Mouse (Mus musculus): ENCODE data around the gene Ccdc191. TPM values are rescaled to one million over a fixed set of nuclear protein-coding genes. Genes with fewer than 3 reads are reported as not detected.

Ccdc191 gene
- polyA plus RNA-seq, 1 experiment from 2014 or later, result 14.8 TPM

DNA sequence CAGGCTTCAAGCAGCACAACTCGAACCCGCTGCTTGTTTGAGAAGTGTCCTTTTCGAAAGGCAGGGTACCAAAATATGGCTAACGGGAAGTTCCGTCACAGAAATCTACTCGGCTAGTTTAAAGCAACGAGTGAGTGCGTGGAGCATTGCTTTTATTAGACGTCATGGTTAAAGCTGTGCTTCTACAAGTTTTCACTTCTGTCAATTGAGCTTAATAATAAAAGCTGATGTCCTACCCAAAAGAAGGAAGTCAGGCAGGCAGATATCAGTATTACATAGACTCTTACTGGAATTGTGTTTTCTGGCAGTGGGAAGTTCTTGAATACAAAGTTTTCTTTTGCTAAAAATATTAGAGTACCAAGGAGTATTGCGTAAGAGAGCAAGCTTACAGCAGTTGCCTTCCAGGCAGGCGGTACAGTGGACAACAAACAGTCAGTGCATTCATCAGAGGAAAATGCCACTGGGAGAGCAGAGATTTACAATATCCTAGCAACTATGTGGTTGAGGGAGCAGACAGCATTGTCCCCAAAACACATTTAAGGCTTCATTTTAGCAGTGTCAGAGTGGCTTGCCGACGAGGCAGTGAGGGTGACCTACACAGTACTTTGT, 76.3 kb downstream of the Ccdc191 start:
- no peak overlapping the region for H3K9ac ChIP-seq (replicated peaks)
- H3K36me3 ChIP-seq, result no peaks in the 10 kb centered on the region
- 80% methylated on average over 13 of the region's 13 CpGs for WGBS
- H3K4me1 ChIP-seq, result peaks cover 5% of the 10 kb centered on the region; the same call in 1 of the 2 replicates
- H3K4me3 ChIP-seq, result no peak overlapping the region
- H3K9me3 ChIP-seq, result no peaks in the 10 kb centered on the region
- H3K4me2 ChIP-seq (replicated peaks), result 0 out of 2 replicates have a peak overlapping the region, but pooled peaks have one; percentile 3
- peak; percentile 41; the same call in 1 of the 2 replicates for ATAC-seq (ENCODE audit: low FRiP score, low read depth)
- H3K27ac ChIP-seq (replicated peaks), result peak overlapping the region; percentile 25; the same call in 1 of the 2 replicates
- H3K27me3 ChIP-seq, result no peaks in the 10 kb centered on the region

DNA sequence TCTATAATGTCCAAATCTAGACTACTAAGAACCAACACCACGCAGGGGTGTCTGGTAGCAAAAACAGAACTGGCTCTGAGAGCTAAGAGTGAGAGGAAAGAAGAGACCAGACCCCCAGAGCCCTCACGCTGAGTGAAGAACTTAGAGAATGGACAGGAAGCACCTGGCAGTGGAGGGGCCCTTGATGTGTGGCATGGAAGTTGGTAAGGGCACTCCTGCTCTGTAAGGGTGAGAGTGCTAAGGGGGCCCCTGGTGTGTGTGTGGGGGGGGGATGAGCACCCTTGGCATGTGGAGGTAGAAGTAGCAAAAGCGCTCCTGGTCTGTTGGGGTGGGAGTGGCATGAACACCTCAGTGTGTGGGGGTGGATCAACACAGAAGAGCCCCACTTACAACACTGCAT, 80.8 kb downstream of the Ccdc191 start:
- H3K27ac ChIP-seq (replicated peaks), result no peak overlapping the region
- H3K4me3 ChIP-seq, result no peak overlapping the region
- H3K36me3 ChIP-seq, result no peaks in the 10 kb centered on the region
- no peaks in the 10 kb centered on the region for H3K9me3 ChIP-seq
- H3K4me1 ChIP-seq, result peaks cover 5% of the 10 kb centered on the region; the same call in 1 of the 2 replicates
- no peak overlapping the region for H3K9ac ChIP-seq (replicated peaks)
- H3K4me2 ChIP-seq (replicated peaks), result no peak overlapping the region
- WGBS, result 93% methylated on average over 3 of the region's 3 CpGs
- H3K27me3 ChIP-seq, result no peaks in the 10 kb centered on the region
- no peak for ATAC-seq (ENCODE audit: low FRiP score, low read depth)

DNA sequence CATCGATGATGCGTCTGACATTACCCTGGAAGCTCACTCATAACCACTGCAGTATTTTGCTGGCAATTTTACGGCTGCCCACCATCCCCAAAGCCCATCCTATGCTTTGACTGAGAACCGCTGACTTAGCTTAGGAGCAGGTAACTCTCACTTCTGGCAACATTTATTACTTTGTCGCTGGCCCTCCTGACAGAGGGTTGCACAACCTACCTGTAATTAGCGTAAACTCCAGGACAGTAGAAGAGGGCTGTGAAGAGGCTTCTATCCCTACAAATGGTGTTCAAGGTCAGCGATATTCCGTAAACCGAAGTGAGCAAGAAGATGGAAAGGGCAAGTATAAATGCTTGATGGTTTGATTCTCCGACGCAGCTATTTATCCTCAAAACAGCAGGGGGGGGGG, 81.6 kb downstream of the Ccdc191 start:
- Histone ChIP-seq H3K9me3 (no peaks in the 10 kb centered on the region), H3K9ac (replicated peaks) (no peak overlapping the region), H3K27me3 (no peaks in the 10 kb centered on the region), H3K4me1 (peaks cover 3% of the 10 kb centered on the region; the same call in 1 of the 2 replicates), H3K4me3 (no peak overlapping the region), H3K27ac (replicated peaks) (no peak overlapping the region), H3K4me2 (replicated peaks) (no peak overlapping the region), H3K36me3 (no peaks in the 10 kb centered on the region)
- ATAC-seq (ENCODE audit: low FRiP score, low read depth), result no peak
- WGBS, result 95% methylated on average over 11 of the region's 11 CpGs

DNA sequence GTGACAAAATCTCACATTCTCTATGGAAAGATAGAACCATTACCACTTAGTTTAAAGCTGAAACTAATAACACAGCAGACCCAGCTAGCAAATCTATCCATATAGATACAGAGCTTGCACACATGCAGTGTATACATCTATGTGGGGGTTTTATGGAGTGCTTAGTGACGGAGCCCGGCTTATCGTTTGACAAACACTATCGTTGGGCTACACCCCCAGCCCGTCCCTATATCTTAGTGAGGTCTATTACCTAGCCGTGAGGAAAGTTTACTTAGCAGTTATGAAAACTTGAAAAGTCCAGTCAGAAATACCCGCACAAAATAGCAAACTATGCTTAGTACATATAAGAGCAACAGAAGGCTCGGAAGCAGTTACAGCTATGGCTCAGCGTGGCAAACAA, 82.1 kb downstream of the Ccdc191 start:
- H3K4me1 ChIP-seq, result no peaks in the 10 kb centered on the region
- no peaks in the 10 kb centered on the region for H3K9me3 ChIP-seq
- H3K4me2 ChIP-seq (replicated peaks), result no peak overlapping the region
- H3K9ac ChIP-seq (replicated peaks), result no peak overlapping the region
- no peak overlapping the region for H3K4me3 ChIP-seq
- no peak for ATAC-seq (ENCODE audit: low FRiP score, low read depth)
- no peaks in the 10 kb centered on the region for H3K36me3 ChIP-seq
- no peak overlapping the region for H3K27ac ChIP-seq (replicated peaks)
- H3K27me3 ChIP-seq, result no peaks in the 10 kb centered on the region
- 93% methylated on average over 9 of the region's 9 CpGs for WGBS

DNA sequence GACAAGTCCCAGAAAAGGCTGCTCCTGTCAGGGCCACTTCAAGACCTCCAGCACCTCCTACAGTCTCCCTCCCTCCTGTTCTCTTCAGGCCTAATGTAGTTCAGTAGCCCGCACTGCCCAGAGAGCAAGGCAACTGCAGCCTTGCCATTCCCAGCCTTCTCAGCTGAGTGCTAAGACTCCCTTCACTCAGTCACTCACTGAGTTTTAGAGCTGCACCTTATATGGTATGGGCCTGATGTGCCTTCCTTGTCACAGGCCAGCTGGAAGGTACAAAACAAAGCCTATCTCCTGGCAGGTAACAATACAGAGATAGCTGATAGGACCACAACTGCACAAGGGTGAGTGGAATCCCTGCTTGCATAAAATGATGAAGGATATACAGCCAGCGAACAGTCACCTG, 82.8 kb downstream of the Ccdc191 start:
- WGBS, result 94% methylated on average over 2 of the region's 2 CpGs

DNA sequence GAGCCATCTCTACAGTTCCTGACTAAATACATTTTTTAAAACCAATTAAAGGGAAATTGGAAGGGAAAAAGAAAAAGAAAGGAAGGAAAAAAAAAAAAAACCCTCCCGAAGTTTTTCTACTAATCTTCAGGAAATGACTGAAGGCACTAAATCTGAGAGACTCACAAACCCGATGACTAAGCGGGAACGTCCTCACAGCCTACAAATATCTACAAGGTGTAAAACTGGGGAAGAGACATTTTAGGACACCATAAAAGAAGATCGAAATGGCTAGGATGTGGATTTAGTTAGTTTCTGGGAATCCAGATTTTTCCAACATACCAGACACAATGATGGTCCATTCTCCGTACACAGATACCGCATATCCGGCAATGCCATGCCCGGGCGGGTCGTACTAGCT, 83.5 kb downstream of the Ccdc191 start:
- Histone ChIP-seq H3K9me3 (no peaks in the 10 kb centered on the region), H3K27ac (replicated peaks) (no peak overlapping the region), H3K4me1 (no peaks in the 10 kb centered on the region), H3K27me3 (peaks cover 12% of the 10 kb centered on the region; the same call in 1 of the 2 replicates), H3K36me3 (no peaks in the 10 kb centered on the region), H3K9ac (replicated peaks) (no peak overlapping the region), H3K4me3 (no peak overlapping the region), H3K4me2 (replicated peaks) (no peak overlapping the region)
- WGBS, result 93% methylated on average over 11 of the region's 11 CpGs
- ATAC-seq (ENCODE audit: low FRiP score, low read depth), result no peak

More for the DNA sequence above, 82.8 kb downstream of the Ccdc191 start:
- Histone ChIP-seq H3K36me3 (no peaks in the 10 kb centered on the region), H3K9ac (replicated peaks) (no peak overlapping the region), H3K4me3 (no peak overlapping the region), H3K27me3 (peaks cover 5% of the 10 kb centered on the region; the same call in 1 of the 2 replicates), H3K4me1 (no peaks in the 10 kb centered on the region), H3K4me2 (replicated peaks) (no peak overlapping the region), H3K27ac (replicated peaks) (no peak overlapping the region), H3K9me3 (no peaks in the 10 kb centered on the region)
- ATAC-seq (ENCODE audit: low FRiP score, low read depth), result no peak

DNA sequence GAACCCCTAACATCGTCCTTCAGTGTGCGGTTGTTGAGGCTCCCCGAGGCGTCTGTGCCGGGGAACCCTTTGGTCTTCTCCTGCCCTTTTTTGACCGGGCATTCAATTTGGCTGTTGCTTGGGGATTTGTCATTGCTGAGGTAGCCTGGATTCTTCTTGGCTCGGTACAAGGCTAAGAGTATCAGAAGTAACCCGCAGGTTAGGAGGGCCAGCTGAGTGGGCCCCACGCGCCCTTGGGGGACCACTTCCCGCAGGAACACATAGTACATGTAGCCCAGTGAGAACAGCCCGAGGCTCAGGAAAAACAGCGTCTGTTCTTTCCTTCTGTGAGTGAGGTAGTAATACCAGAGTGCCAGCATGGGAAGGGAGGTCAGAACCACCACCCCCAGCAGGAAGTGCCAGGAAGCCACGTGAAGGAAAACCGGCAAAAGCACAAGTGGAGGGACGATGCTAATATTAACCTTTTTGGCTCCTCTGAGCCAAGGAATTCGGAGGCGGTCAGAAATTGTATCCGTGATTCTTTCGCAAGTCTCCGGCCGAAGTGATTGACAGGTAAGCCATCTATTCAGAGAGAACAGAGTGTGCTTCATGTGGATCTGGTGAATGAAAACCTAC, 84.1 kb downstream of the Ccdc191 start:
- ATAC-seq (ENCODE audit: low FRiP score, low read depth), result no peak
- Histone ChIP-seq H3K4me1 (no peaks in the 10 kb centered on the region), H3K4me3 (no peak overlapping the region), H3K27ac (replicated peaks) (no peak overlapping the region), H3K27me3 (peaks cover 18% of the 10 kb centered on the region), H3K9me3 (no peaks in the 10 kb centered on the region), H3K4me2 (replicated peaks) (no peak overlapping the region), H3K9ac (replicated peaks) (no peak overlapping the region), H3K36me3 (no peaks in the 10 kb centered on the region)
- WGBS, result 74% methylated on average over 22 of the region's 22 CpGs

DNA sequence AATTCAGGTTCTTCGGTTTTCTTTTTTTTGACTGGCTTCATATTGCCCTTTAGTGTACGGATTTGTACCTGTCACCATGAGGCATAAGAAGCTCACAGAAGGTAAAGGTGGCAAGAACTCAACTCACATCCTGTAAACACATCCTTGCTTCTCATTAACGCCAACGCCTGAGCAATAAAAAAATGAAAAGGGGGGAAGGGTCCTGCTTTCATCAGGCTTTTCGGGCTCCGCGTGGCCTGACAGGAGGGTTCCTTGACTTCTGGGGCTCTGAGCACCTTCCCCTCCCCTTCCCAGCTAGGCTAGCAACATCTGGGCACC, 89.4 kb downstream of the Ccdc191 start:
- Histone ChIP-seq H3K27ac (replicated peaks) (no peak overlapping the region), H3K4me3 (peak overlapping the region; percentile 58), H3K9me3 (no peaks in the 10 kb centered on the region), H3K36me3 (no peaks in the 10 kb centered on the region), H3K4me1 (peaks cover 7% of the 10 kb centered on the region), H3K4me2 (replicated peaks) (peak overlapping the region; percentile 95), H3K27me3 (peaks cover 38% of the 10 kb centered on the region), H3K9ac (replicated peaks) (peak overlapping the region; percentile 53; the same call in 1 of the 2 replicates)
- 14% methylated on average over 7 of the region's 7 CpGs for WGBS
- ATAC-seq (ENCODE audit: low FRiP score, low read depth), result no peak

DNA sequence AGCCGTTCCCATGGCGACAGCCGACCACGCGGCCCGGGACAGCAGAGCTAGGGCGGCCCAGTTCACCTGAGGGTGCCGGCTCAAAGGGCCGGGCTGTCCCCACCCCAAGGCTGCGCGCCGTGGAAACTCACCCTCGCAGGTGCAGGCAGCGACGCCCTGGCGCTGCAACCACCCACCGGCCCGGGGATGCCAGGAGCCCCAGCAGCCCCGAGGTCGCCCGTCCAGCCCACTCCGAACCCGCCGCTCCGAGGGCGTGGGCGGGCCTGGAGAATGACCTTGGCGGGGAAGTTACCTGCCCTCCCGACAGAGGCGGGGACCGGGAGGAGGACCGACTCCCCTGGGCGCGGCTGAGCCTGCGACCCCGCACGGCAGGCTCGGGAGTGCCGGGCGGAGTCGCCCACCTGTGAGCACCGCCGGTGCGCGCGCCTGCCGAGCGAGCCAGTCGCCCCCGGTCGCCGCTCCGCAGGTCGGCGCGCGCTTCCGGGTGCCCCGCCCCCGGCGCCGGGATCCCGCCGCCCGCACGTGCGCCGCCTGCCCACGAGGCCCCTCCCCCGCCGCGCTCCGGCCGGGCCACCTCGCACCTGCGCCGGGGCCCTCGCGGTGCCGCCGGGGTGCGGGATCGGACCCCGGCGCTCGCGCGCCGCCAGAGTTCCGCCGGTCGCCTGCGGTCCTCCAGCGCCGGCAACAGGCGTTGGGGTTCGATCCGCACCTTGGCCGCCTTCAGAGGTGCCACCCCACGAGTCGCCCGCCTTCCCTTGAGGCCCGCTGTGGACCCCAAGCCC, 89.9 kb downstream of the Ccdc191 start, which contains the start of gene Zdhhc23:
Gene Zdhhc23 (minus strand): TSS at position 464 of the 782 bp plus-strand sequence.
- Histone ChIP-seq H3K4me1 (peaks cover 7% of the 10 kb centered on the region), H3K9me3 (no peaks in the 10 kb centered on the region), H3K4me2 (replicated peaks) (peak within 1 kb of the TSS; percentile 95), H3K27me3 (peaks cover 38% of the 10 kb centered on the region), H3K4me3 (peak within 1 kb of the TSS; percentile 58), H3K9ac (replicated peaks) (peak within 1 kb of the TSS; percentile 53), H3K36me3 (no peaks in the 10 kb centered on the region), H3K27ac (replicated peaks) (no peak within 1 kb of the TSS)
- peak; percentile 77 for ATAC-seq (ENCODE audit: low FRiP score, low read depth)
- WGBS, result under 1% methylated on average over 64 of the region's 103 CpGs

DNA sequence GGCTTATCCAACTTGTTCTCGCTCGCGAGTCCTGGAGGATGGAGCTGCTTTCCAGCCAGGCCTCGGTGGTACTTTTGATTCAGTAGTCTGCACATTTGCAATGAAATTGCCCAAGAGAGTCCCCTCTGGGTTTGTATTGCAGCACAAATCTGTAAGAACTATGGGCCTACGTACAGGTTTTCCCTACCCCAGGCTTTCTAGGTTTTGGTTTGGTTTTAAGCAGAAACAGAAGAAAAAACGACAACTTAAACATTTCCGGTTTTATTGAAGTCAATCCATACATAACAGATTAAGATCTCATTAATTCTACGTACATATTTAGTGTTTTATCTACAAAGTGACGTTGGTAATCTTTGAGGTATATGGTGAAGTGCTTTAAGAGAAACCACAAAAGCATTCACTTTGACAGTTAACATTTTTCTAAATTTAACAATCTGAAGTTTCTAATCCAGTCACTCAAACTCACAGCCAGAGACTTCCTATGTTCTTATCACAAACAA, 90.6 kb downstream of the Ccdc191 start:
- H3K36me3 ChIP-seq, result no peaks in the 10 kb centered on the region
- H3K4me2 ChIP-seq (replicated peaks), result peak overlapping the region; percentile 95
- H3K4me3 ChIP-seq, result peak overlapping the region; percentile 58
- no peaks in the 10 kb centered on the region for H3K9me3 ChIP-seq
- WGBS, result 31% methylated on average over 9 of the region's 9 CpGs
- H3K27me3 ChIP-seq, result peaks cover 38% of the 10 kb centered on the region
- H3K9ac ChIP-seq (replicated peaks), result peak overlapping the region; percentile 53
- no peak overlapping the region for H3K27ac ChIP-seq (replicated peaks)
- no peak for ATAC-seq (ENCODE audit: low FRiP score, low read depth)
- peaks cover 7% of the 10 kb centered on the region for H3K4me1 ChIP-seq

DNA sequence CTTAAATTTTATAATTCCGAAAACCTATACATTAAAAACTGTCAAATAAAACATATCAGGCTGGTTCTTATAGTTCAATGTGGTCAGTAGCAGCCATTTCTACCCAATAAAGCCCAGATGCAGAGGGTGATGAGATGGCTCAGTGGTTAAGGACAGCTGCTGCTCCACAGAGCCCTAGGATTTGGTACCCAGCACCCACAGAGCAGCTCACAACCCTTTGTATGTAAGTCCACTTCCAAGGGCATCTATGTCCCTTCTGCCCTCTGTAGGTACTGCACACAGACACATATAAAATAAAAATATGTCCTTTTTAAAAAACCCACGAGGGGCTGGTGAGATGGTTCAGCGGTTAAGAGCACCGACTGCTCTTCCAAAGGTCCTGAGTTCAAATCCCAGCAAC, 96.7 kb downstream of the Ccdc191 start:
- Histone ChIP-seq H3K27ac (replicated peaks) (no peak overlapping the region), H3K4me1 (0 out of 2 replicates have a peak, but pooled peaks cover 3% of the 10 kb centered on the region), H3K27me3 (no peaks in the 10 kb centered on the region), H3K9me3 (no peaks in the 10 kb centered on the region), H3K9ac (replicated peaks) (no peak overlapping the region), H3K4me3 (no peak overlapping the region), H3K36me3 (no peaks in the 10 kb centered on the region), H3K4me2 (replicated peaks) (no peak overlapping the region)
- no peak for ATAC-seq (ENCODE audit: low FRiP score, low read depth)
- WGBS, result 96% methylated on average over 4 of the region's 4 CpGs

DNA sequence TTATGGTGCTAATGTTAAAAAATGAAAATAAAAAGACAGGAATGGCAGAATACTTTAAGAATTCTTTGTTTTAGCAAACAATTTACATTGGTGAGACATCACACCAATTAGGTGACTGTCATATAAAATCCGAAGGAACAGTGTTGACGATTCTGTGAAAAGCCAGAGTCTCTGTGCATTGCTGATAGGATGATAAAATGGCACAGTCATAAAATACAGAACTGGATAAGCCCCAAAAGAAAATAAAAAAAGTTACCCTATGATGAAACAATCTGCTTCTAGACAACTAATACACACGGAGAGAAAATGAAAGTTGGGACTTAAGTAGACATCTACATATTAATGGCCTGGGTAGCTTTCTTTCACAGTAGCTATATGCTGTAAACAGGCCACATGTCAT, 105.0 kb downstream of the Ccdc191 start:
- no peak overlapping the region for H3K27ac ChIP-seq (replicated peaks)
- no peaks in the 10 kb centered on the region for H3K4me1 ChIP-seq
- H3K4me2 ChIP-seq (replicated peaks), result no peak overlapping the region
- no peak for ATAC-seq (ENCODE audit: low FRiP score, low read depth)
- H3K9ac ChIP-seq (replicated peaks), result no peak overlapping the region
- 87% methylated on average over 3 of the region's 3 CpGs for WGBS
- no peaks in the 10 kb centered on the region for H3K27me3 ChIP-seq
- H3K36me3 ChIP-seq, result no peaks in the 10 kb centered on the region
- no peak overlapping the region for H3K4me3 ChIP-seq
- no peaks in the 10 kb centered on the region for H3K9me3 ChIP-seq
